Mouse (Mus musculus): ENCODE measurements around the gene Pitpna.
"Not testable (repeated sequence)": the region's sequence is repeated elsewhere in the genome, so short reads cannot be mapped to it uniquely, and the experiment has no call there.

The Pitpna gene

GRCm38 (mm10) chr11:75587493-75588284 lies at the start of gene Pitpna:
TSS of gene Pitpna (plus strand) at chr11:75588097.
- peak; percentile 94 to 97 for DNase-seq (ENCODE audit: low spot score in 2 of 2)

- DNase-seq (ENCODE audit: low spot score in 2 of 2), result no peak
Observed at GRCm38 (mm10) chr11:75538184-75538969, 49.5 kb upstream of the Pitpna start.

GRCm38 (mm10) chr11:75538970-75539299 lies 49.0 kb upstream of the Pitpna start:
- DNase-seq (ENCODE audit: low spot score in 2 of 2), result no peak

GRCm38 (mm10) chr11:75540209-75540608 lies 47.7 kb upstream of the Pitpna start:
- DNase-seq (ENCODE audit: low spot score in 2 of 2), result no peak

GRCm38 (mm10) chr11:75540710-75541581 lies 47.0 kb upstream of the Pitpna start:
- DNase-seq (ENCODE audit: low spot score in 2 of 2), result no peak

GRCm38 (mm10) chr11:75544713-75545112 lies 43.2 kb upstream of the Pitpna start:
- no peak for DNase-seq (ENCODE audit: low spot score in 2 of 2)

- no peak for DNase-seq (ENCODE audit: low spot score in 2 of 2)
Observed at GRCm38 (mm10) chr11:75546057-75546456, 41.8 kb upstream of the Pitpna start.

GRCm38 (mm10) chr11:75549658-75550111 lies 38.2 kb upstream of the Pitpna start:
- no peak for DNase-seq (ENCODE audit: low spot score in 2 of 2)

- no peak for DNase-seq (ENCODE audit: low spot score in 2 of 2)
Observed at GRCm38 (mm10) chr11:75550200-75550946, 37.5 kb upstream of the Pitpna start.

GRCm38 (mm10) chr11:75551321-75551720 lies 36.6 kb upstream of the Pitpna start:
- no peak for DNase-seq (ENCODE audit: low spot score in 2 of 2)

GRCm38 (mm10) chr11:75551961-75552441 lies 35.9 kb upstream of the Pitpna start:
- no peak for DNase-seq (ENCODE audit: low spot score in 2 of 2)

- no peak for DNase-seq (ENCODE audit: low spot score in 2 of 2)
Observed at GRCm38 (mm10) chr11:75552906-75553482, 34.9 kb upstream of the Pitpna start.

- DNase-seq (ENCODE audit: low spot score in 2 of 2), result not testable (repeated sequence)
Observed at GRCm38 (mm10) chr11:75556006-75556405, 31.9 kb upstream of the Pitpna start.

GRCm38 (mm10) chr11:75557142-75557541 lies 30.8 kb upstream of the Pitpna start:
- DNase-seq (ENCODE audit: low spot score in 2 of 2), result no peak

- no peak for DNase-seq (ENCODE audit: low spot score in 2 of 2)
Observed at GRCm38 (mm10) chr11:75558101-75558500, 29.8 kb upstream of the Pitpna start.

- DNase-seq (ENCODE audit: low spot score in 2 of 2), result no peak
Observed at GRCm38 (mm10) chr11:75559870-75560504, 27.9 kb upstream of the Pitpna start.

GRCm38 (mm10) chr11:75560530-75561409 lies 27.1 kb upstream of the Pitpna start:
- peak in 1 of 2 experiments; percentile 62 for DNase-seq (ENCODE audit: low spot score in 2 of 2)

- no peak for DNase-seq (ENCODE audit: low spot score in 2 of 2)
Observed at GRCm38 (mm10) chr11:75561410-75561791, 26.5 kb upstream of the Pitpna start.

GRCm38 (mm10) chr11:75562840-75563239 lies 25.1 kb upstream of the Pitpna start:
- DNase-seq (ENCODE audit: low spot score in 2 of 2), result no peak
